Mouse (Mus musculus) lung, postnatal 4 days (tissue): Measurements from ENCODE around the gene Tmem150b.

Experiments
- DNase-seq, 2 experiments: peaks; one replicate each; pipeline ENCODE4 v3.0.0; 2021

Gene Tmem150b

GRCm38 (mm10) chr7:4659911-4660443 lies 65.1 kb downstream of the Tmem150b start:
- no peak for DNase-seq

GRCm38 (mm10) chr7:4658912-4659551 lies 66.0 kb downstream of the Tmem150b start, which contains the start of gene Ppp6r1:
TSS of gene Ppp6r1 (minus strand) at chr7:4659019.
- peak; percentile 98 to 99 for DNase-seq

- peak in 1 of 2 experiments; percentile 69 for DNase-seq
Observed at GRCm38 (mm10) chr7:4658128-4658907, 66.7 kb downstream of the Tmem150b start.

GRCm38 (mm10) chr7:4657521-4658127 lies 67.4 kb downstream of the Tmem150b start:
- DNase-seq: peak; percentile 23 to 39
